Comparison of ENCODE assay signal across 8 mouse cellular contexts in the genomic region with DNA sequence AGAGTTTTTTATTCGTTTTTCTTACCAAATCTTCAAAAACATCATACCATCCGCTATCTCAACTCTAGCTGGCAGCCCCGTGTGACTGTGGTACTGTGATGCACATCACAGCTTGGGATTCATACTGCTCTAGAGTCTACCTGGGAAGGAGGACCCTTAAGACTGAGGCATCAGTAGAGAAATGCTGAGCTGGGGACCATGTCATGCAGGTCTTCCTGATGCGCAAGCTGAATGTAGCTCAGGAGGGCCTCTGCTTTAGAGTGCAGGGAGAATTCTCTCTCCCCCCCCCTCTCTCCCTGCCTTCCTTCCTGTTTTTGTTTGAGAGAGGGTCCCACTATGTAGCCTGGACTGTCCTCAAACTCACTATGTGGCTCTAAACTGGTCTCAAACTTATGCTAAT. TPM values are rescaled to one million over a fixed set of nuclear protein-coding genes. Genes with fewer than 3 reads are reported as not detected.
DNase-seq lines count a peak whose midpoint lies in the region; ATAC-seq lines count a peak whose summit lies in the region.

No protein-coding gene starts in this region.

- H3K4me3 ChIP-seq in kidney, embryonic 14.5 days (ENCODE audit: low read length) = peak overlapping the region; percentile 52; the same call in 1 of the 2 replicates
- H3K4me3 ChIP-seq in brown adipose tissue, adult 24 weeks (ENCODE audit: insufficient read depth, low read depth, low read length) = peak overlapping the region; percentile 78
- H3K4me3 ChIP-seq in intestine, embryonic 14.5 days (ENCODE audit: low read depth, low read length) = peak overlapping the region; percentile 43
- no peak overlapping the region for H3K4me3 ChIP-seq in midbrain, embryonic 16.5 days (ENCODE audit: low read depth, low read length)

- H3K27ac ChIP-seq in kidney, embryonic 14.5 days (ENCODE audit: low read depth, low read length) = no peak overlapping the region
- no peak overlapping the region for H3K27ac ChIP-seq in brown adipose tissue, adult 24 weeks (replicated peaks; ENCODE audit: low read depth, low read length)
- no peak overlapping the region for H3K27ac ChIP-seq in intestine, embryonic 14.5 days (ENCODE audit: low read depth)
- H3K27ac ChIP-seq in midbrain, embryonic 16.5 days (ENCODE audit: low read length) = no peak overlapping the region

- 69% methylated on average over 4 of the region's 4 CpGs for WGBS in kidney, embryonic 14.5 days
- WGBS in intestine, embryonic 14.5 days = 59% methylated on average over 4 of the region's 4 CpGs
- 66% methylated on average over 4 of the region's 4 CpGs for WGBS in midbrain, embryonic 16.5 days

- no peak for ATAC-seq in kidney, embryonic 14.5 days (ENCODE audit: low FRiP score, low TSS enrichment)
- no peak for ATAC-seq in intestine, embryonic 14.5 days (replicated peaks; ENCODE audit: low FRiP score, low TSS enrichment, low read depth)
- ATAC-seq in midbrain, embryonic 16.5 days = no peak
- no peak for ATAC-seq in cerebellum, adult (ENCODE audit: insufficient number of reproducible peaks, low FRiP score, low TSS enrichment)

- no peak for DNase-seq in kidney, adult 11 months
- no peak for DNase-seq in intestine, embryonic 14.5 days (ENCODE audit: low spot score)
- DNase-seq in ovary, postnatal 10 days (ENCODE audit: low spot score) = no peak
- no peak for DNase-seq in retina, embryonic 14.5 days (ENCODE audit: low spot score)

- 0 out of 2 replicates have a peak, but pooled peaks cover 6% of the 10 kb centered on the region for H3K4me1 ChIP-seq in kidney, embryonic 14.5 days (ENCODE audit: control insufficient read depth, insufficient read depth, low read length)
- peaks cover 4% of the 10 kb centered on the region; the same call in 1 of the 2 replicates for H3K4me1 ChIP-seq in brown adipose tissue, adult 24 weeks (ENCODE audit: control insufficient read depth, insufficient read depth, insufficient read length, low read length)
- H3K4me1 ChIP-seq in intestine, embryonic 14.5 days (replicated peaks; ENCODE audit: control insufficient read depth, insufficient read depth, low read length) = no peaks in the 10 kb centered on the region; the same call in 1 of the 2 replicates
- H3K4me1 ChIP-seq in midbrain, embryonic 16.5 days (ENCODE audit: control insufficient read depth, insufficient read depth, low read length) = peaks cover 5% of the 10 kb centered on the region; the same call in 1 of the 2 replicates

- H3K4me2 ChIP-seq in kidney, embryonic 14.5 days (replicated peaks; ENCODE audit: low read depth, low read length) = peak overlapping the region; percentile 85
- H3K4me2 ChIP-seq in intestine, embryonic 14.5 days (ENCODE audit: low read length) = peak overlapping the region; percentile 70
- peak overlapping the region; percentile 64; the same call in 1 of the 2 replicates for H3K4me2 ChIP-seq in midbrain, embryonic 16.5 days (ENCODE audit: low read length)

- H3K36me3 ChIP-seq in kidney, embryonic 14.5 days (ENCODE audit: control insufficient read depth, insufficient read depth, low read length) = peaks cover 21% of the 10 kb centered on the region
- peaks cover 27% of the 10 kb centered on the region for H3K36me3 ChIP-seq in intestine, embryonic 14.5 days (ENCODE audit: control insufficient read depth, insufficient read depth, low read length)
- H3K36me3 ChIP-seq in midbrain, embryonic 16.5 days (ENCODE audit: control insufficient read depth, insufficient read depth, low read length) = peaks cover 19% of the 10 kb centered on the region

- no peak overlapping the region for H3K9ac ChIP-seq in kidney, embryonic 14.5 days (ENCODE audit: low read depth, low read length)
- H3K9ac ChIP-seq in intestine, embryonic 14.5 days (ENCODE audit: low read length) = peak overlapping the region; percentile 55; the same call in 1 of the 2 replicates
- H3K9ac ChIP-seq in midbrain, embryonic 16.5 days (ENCODE audit: low read depth, low read length) = no peak overlapping the region

- no peaks in the 10 kb centered on the region for H3K9me3 ChIP-seq in kidney, embryonic 14.5 days (ENCODE audit: control insufficient read depth, low read length)
- H3K9me3 ChIP-seq in intestine, embryonic 14.5 days (ENCODE audit: control insufficient read depth, low read length) = no peaks in the 10 kb centered on the region
- H3K9me3 ChIP-seq in midbrain, embryonic 16.5 days (replicated peaks; ENCODE audit: control insufficient read depth, low read length, poor library complexity, severe bottlenecking) = no peaks in the 10 kb centered on the region

- H3K27me3 ChIP-seq in kidney, embryonic 14.5 days (ENCODE audit: control insufficient read depth, insufficient read depth, low read length) = no peaks in the 10 kb centered on the region
- H3K27me3 ChIP-seq in intestine, embryonic 14.5 days (replicated peaks; ENCODE audit: control insufficient read depth, insufficient read depth, low read length) = no peaks in the 10 kb centered on the region
- H3K27me3 ChIP-seq in midbrain, embryonic 16.5 days (ENCODE audit: control insufficient read depth, insufficient read depth, low read depth, low read length) = no peaks in the 10 kb centered on the region

RNA-seq across cellular contexts. Expression of a gene that starts 14.9 kb away (rescaled TPM):
- 42.1 and 49.8 TPM in 2 replicates for polyA plus RNA-seq in kidney, embryonic 14.5 days (2014; fragmentation: Nextera tagmentation; extraction: Ambion mirVana)
- polyA plus RNA-seq in brown adipose tissue, adult 24 weeks (2012; ENCODE audit: insufficient read depth, insufficient read length, missing spikeins) = 37.3 and 51.5 TPM in 2 replicates
- polyA plus RNA-seq in intestine, embryonic 14.5 days (2014; fragmentation: Nextera tagmentation; extraction: Ambion mirVana) = 41.8 and 43.0 TPM in 2 replicates
- 55.7 and 56.1 TPM in 2 replicates for polyA plus RNA-seq in midbrain, embryonic 16.5 days (2015; fragmentation: Nextera tagmentation; extraction: Ambion mirVana)

RNA-seq across cellular contexts. Expression of a gene that starts 26.9 kb away (rescaled TPM):
- polyA plus RNA-seq in kidney, embryonic 14.5 days (2014; fragmentation: Nextera tagmentation; extraction: Ambion mirVana) = not detected in 2 replicates
- not detected in 2 replicates for polyA plus RNA-seq in brown adipose tissue, adult 24 weeks (2012; ENCODE audit: insufficient read depth, insufficient read length, missing spikeins)
- not detected in 2 replicates for polyA plus RNA-seq in intestine, embryonic 14.5 days (2014; fragmentation: Nextera tagmentation; extraction: Ambion mirVana)
- polyA plus RNA-seq in midbrain, embryonic 16.5 days (2015; fragmentation: Nextera tagmentation; extraction: Ambion mirVana) = not detected in 2 replicates

RNA-seq across cellular contexts. Expression of a gene that starts 32.5 kb away (rescaled TPM):
- polyA plus RNA-seq in kidney, embryonic 14.5 days (2014; fragmentation: Nextera tagmentation; extraction: Ambion mirVana) = 2.2 and 6.1 TPM in 2 replicates
- polyA plus RNA-seq in brown adipose tissue, adult 24 weeks (2012; ENCODE audit: insufficient read depth, insufficient read length, missing spikeins) = 1.2 and 3.7 TPM in 2 replicates
- 2.8 and 3.9 TPM in 2 replicates for polyA plus RNA-seq in intestine, embryonic 14.5 days (2014; fragmentation: Nextera tagmentation; extraction: Ambion mirVana)
- 4.2 and 4.3 TPM in 2 replicates for polyA plus RNA-seq in midbrain, embryonic 16.5 days (2015; fragmentation: Nextera tagmentation; extraction: Ambion mirVana)

RNA-seq across cellular contexts. Expression of a gene that starts 32.8 kb away (rescaled TPM):
- 9.7 and 11.8 TPM in 2 replicates for polyA plus RNA-seq in kidney, embryonic 14.5 days (2014; fragmentation: Nextera tagmentation; extraction: Ambion mirVana)
- 0.63 and 1.2 TPM in 2 replicates for polyA plus RNA-seq in brown adipose tissue, adult 24 weeks (2012; ENCODE audit: insufficient read depth, insufficient read length, missing spikeins)
- 7.1 and 7.3 TPM in 2 replicates for polyA plus RNA-seq in intestine, embryonic 14.5 days (2014; fragmentation: Nextera tagmentation; extraction: Ambion mirVana)
- polyA plus RNA-seq in midbrain, embryonic 16.5 days (2015; fragmentation: Nextera tagmentation; extraction: Ambion mirVana) = 3.7 and 4.5 TPM in 2 replicates
